Mouse (Mus musculus): ENCODE measurements around the gene Tnfrsf23. TPM values are rescaled to one million over a fixed set of nuclear protein-coding genes. Genes with fewer than 3 reads are reported as not detected.
A peak's percentile ranks its signal among the peaks of the same experiment; 100 is the strongest.

Tnfrsf23 gene
- polyA plus RNA-seq, 1 experiment = 46.4 TPM

- TF ChIP-seq CTCF (IDR thresholded peaks at IDR 0.05; ENCODE audit: borderline replicate concordance, insufficient read depth, low read length) = no peak
- no peak for TF ChIP-seq POLR2A (IDR thresholded peaks at IDR 0.05; ENCODE audit: low read depth, low read length)
- H3K4me1 ChIP-seq (ENCODE audit: control insufficient read depth, insufficient read depth, low read length) = no peaks in the 10 kb centered on the region; the same call in none of the 2 replicates
- H3K27ac ChIP-seq (ENCODE audit: insufficient read depth, low read length) = no peak overlapping the region
- no peak overlapping the region for H3K4me3 ChIP-seq (ENCODE audit: insufficient read depth, low read length)
Measured at GRCm38 (mm10) chr7:143631503-143631902, 54.2 kb downstream of the Tnfrsf23 start.

- TF ChIP-seq POLR2A (IDR thresholded peaks at IDR 0.05; ENCODE audit: low read depth, low read length) (no peak), CTCF (IDR thresholded peaks at IDR 0.05; ENCODE audit: borderline replicate concordance, insufficient read depth, low read length) (no peak)
- no peak overlapping the region for H3K4me3 ChIP-seq (ENCODE audit: insufficient read depth, low read length)
Measured at GRCm38 (mm10) chr7:143629501-143629900, 56.2 kb downstream of the Tnfrsf23 start.

GRCm38 (mm10) chr7:143628540-143628939 is 57.1 kb downstream of the Tnfrsf23 start, which contains the start of gene Tnfrsf26:
Gene Tnfrsf26, minus strand, starts transcription at chr7:143628722.
- TF ChIP-seq POLR2A (IDR thresholded peaks at IDR 0.05; ENCODE audit: low read depth, low read length) (no peak), CTCF (IDR thresholded peaks at IDR 0.05; ENCODE audit: borderline replicate concordance, insufficient read depth, low read length) (no peak)
- Histone ChIP-seq H3K4me3 (ENCODE audit: insufficient read depth, low read length) (no peak within 1 kb of the TSS), H3K4me1 (ENCODE audit: control insufficient read depth, insufficient read depth, low read length) (peaks cover 4% of the 10 kb centered on the region), H3K27ac (ENCODE audit: insufficient read depth, low read length) (no peak within 1 kb of the TSS)

More at GRCm38 (mm10) chr7:143629501-143629900, 56.2 kb downstream of the Tnfrsf23 start:
- Histone ChIP-seq H3K27ac (ENCODE audit: insufficient read depth, low read length) (no peak overlapping the region), H3K4me1 (ENCODE audit: control insufficient read depth, insufficient read depth, low read length) (peaks cover 4% of the 10 kb centered on the region)

GRCm38 (mm10) chr7:143627555-143628286 is 58.0 kb downstream of the Tnfrsf23 start:
- H3K27ac ChIP-seq (ENCODE audit: insufficient read depth, low read length) = no peak overlapping the region
- no peak overlapping the region for H3K4me3 ChIP-seq (ENCODE audit: insufficient read depth, low read length)
- H3K4me1 ChIP-seq (ENCODE audit: control insufficient read depth, insufficient read depth, low read length) = peaks cover 4% of the 10 kb centered on the region
- TF ChIP-seq CTCF (IDR thresholded peaks at IDR 0.05; ENCODE audit: borderline replicate concordance, insufficient read depth, low read length) (no peak), POLR2A (IDR thresholded peaks at IDR 0.05; ENCODE audit: low read depth, low read length) (no peak)

GRCm38 (mm10) chr7:143626178-143626577 is 59.5 kb downstream of the Tnfrsf23 start:
- Histone ChIP-seq H3K4me1 (ENCODE audit: control insufficient read depth, insufficient read depth, low read length) (peaks cover 4% of the 10 kb centered on the region), H3K27ac (ENCODE audit: insufficient read depth, low read length) (no peak overlapping the region), H3K4me3 (ENCODE audit: insufficient read depth, low read length) (no peak overlapping the region)
- no peak for TF ChIP-seq CTCF (IDR thresholded peaks at IDR 0.05; ENCODE audit: borderline replicate concordance, insufficient read depth, low read length)
- no peak for TF ChIP-seq POLR2A (IDR thresholded peaks at IDR 0.05; ENCODE audit: low read depth, low read length)

GRCm38 (mm10) chr7:143625151-143625550 is 60.5 kb downstream of the Tnfrsf23 start:
- Histone ChIP-seq H3K4me3 (ENCODE audit: insufficient read depth, low read length) (no peak overlapping the region), H3K27ac (ENCODE audit: insufficient read depth, low read length) (peak overlapping the region; percentile 43; the same call in 1 of the 2 replicates), H3K4me1 (ENCODE audit: control insufficient read depth, insufficient read depth, low read length) (peaks cover 4% of the 10 kb centered on the region)
- no peak for TF ChIP-seq POLR2A (IDR thresholded peaks at IDR 0.05; ENCODE audit: low read depth, low read length)
- no peak for TF ChIP-seq CTCF (IDR thresholded peaks at IDR 0.05; ENCODE audit: borderline replicate concordance, insufficient read depth, low read length)

GRCm38 (mm10) chr7:143624561-143624960 is 61.1 kb downstream of the Tnfrsf23 start:
- Histone ChIP-seq H3K4me1 (ENCODE audit: control insufficient read depth, insufficient read depth, low read length) (peaks cover 4% of the 10 kb centered on the region), H3K27ac (ENCODE audit: insufficient read depth, low read length) (peak overlapping the region; percentile 45; the same call in 1 of the 2 replicates), H3K4me3 (ENCODE audit: insufficient read depth, low read length) (no peak overlapping the region)
- no peak for TF ChIP-seq CTCF (IDR thresholded peaks at IDR 0.05; ENCODE audit: borderline replicate concordance, insufficient read depth, low read length)
- no peak for TF ChIP-seq POLR2A (IDR thresholded peaks at IDR 0.05; ENCODE audit: low read depth, low read length)

- Histone ChIP-seq H3K4me3 (ENCODE audit: insufficient read depth, low read length) (no peak overlapping the region), H3K4me1 (ENCODE audit: control insufficient read depth, insufficient read depth, low read length) (peaks cover 4% of the 10 kb centered on the region; the same call in 1 of the 2 replicates), H3K27ac (ENCODE audit: insufficient read depth, low read length) (no peak overlapping the region; the same call in 1 of the 2 replicates)
- TF ChIP-seq CTCF (IDR thresholded peaks at IDR 0.05; ENCODE audit: borderline replicate concordance, insufficient read depth, low read length) = no peak
- TF ChIP-seq POLR2A (IDR thresholded peaks at IDR 0.05; ENCODE audit: low read depth, low read length) = no peak
Measured at GRCm38 (mm10) chr7:143620951-143621350, 64.7 kb downstream of the Tnfrsf23 start.

Other genes starting within 250 kb of the Tnfrsf23 start
- gene Cdkn1c, start 224.8 kb downstream of the Tnfrsf23 start, polyA plus RNA-seq (2011; ENCODE audit: insufficient read length, low read depth, missing spikeins) = 23.8 and 173 TPM in 2 replicates
- gene Slc22a18, start 212.1 kb downstream of the Tnfrsf23 start, polyA plus RNA-seq (2011; ENCODE audit: insufficient read length, low read depth, missing spikeins) = 0.77 and 3.9 TPM in 2 replicates
- gene Phlda2, start 182.7 kb downstream of the Tnfrsf23 start, polyA plus RNA-seq (2011; ENCODE audit: insufficient read length, low read depth, missing spikeins) = not detected in 2 replicates
- 147 and 166 TPM in 2 replicates for gene Nap1l4, start 136.8 kb downstream of the Tnfrsf23 start, polyA plus RNA-seq (2011; ENCODE audit: insufficient read length, low read depth, missing spikeins)
- gene Cars, start 85.8 kb downstream of the Tnfrsf23 start, polyA plus RNA-seq (2011; ENCODE audit: insufficient read length, low read depth, missing spikeins) = 99.8 and 117 TPM in 2 replicates
- gene Tnfrsf26, start 57.1 kb downstream of the Tnfrsf23 start, polyA plus RNA-seq (2011; ENCODE audit: insufficient read length, low read depth, missing spikeins) = 1.4 and 1.6 TPM in 2 replicates
- gene Tnfrsf22, start 36.2 kb downstream of the Tnfrsf23 start, polyA plus RNA-seq (2011; ENCODE audit: insufficient read length, low read depth, missing spikeins) = 13.4 and 15.9 TPM in 2 replicates
- 54.2 and 70.5 TPM in 2 replicates for gene Osbpl5, start 71.1 kb upstream of the Tnfrsf23 start, polyA plus RNA-seq (2011; ENCODE audit: insufficient read length, low read depth, missing spikeins)
- not detected in 2 replicates for gene Mrgprg, start 81.1 kb upstream of the Tnfrsf23 start, polyA plus RNA-seq (2011; ENCODE audit: insufficient read length, low read depth, missing spikeins)
- 2.3 and 2.5 TPM in 2 replicates for gene Mrgpre, start 98.6 kb upstream of the Tnfrsf23 start, polyA plus RNA-seq (2011; ENCODE audit: insufficient read length, low read depth, missing spikeins)
- 6.6 and 7.0 TPM in 2 replicates for gene Nadsyn1, start 137.0 kb upstream of the Tnfrsf23 start, polyA plus RNA-seq (2011; ENCODE audit: insufficient read length, low read depth, missing spikeins)
- 33.8 and 36.6 TPM in 2 replicates for gene Dhcr7, start 137.3 kb upstream of the Tnfrsf23 start, polyA plus RNA-seq (2011; ENCODE audit: insufficient read length, low read depth, missing spikeins)
- not detected in 2 replicates for gene Gm498, start 181.0 kb upstream of the Tnfrsf23 start, polyA plus RNA-seq (2011; ENCODE audit: insufficient read length, low read depth, missing spikeins)

All from embryonic fibroblast, embryonic 13.5 days (primary cell).